Comparison of ENCODE assay signal across 24 mouse cellular contexts in the genomic region with DNA sequence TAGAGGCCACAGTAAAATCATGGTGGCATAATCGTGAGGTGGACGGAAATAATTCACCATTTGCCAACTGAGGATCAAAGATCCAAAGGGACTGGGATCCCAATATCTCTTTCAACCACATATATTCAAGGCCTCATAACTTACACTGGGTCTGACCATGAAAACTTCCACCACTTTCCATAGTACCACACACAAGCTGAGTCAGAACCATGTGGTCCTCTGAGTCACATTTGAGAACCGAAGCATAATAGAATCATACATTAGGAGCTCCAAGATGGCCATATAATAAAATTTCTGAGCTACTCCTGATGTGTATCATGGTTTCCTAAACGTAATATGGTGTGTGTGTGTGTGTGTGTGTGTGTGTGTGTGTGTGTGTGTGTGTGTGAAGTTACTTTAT. TPM values are rescaled to one million over a fixed set of nuclear protein-coding genes. Genes with fewer than 3 reads are reported as not detected.
"Had no signal": no experiment of that assay in that cellular context is flagged by ENCODE, and none has a peak within 500 bp of the region (broad histone marks: within the 10 kb centered on the region; RNA-seq: fewer than 3 reads in every experiment).

No protein-coding gene starts in this region.

- H3K27ac ChIP-seq: embryonic facial prominence, embryonic 10.5 days; embryonic facial prominence, embryonic 12.5 days; embryonic facial prominence, embryonic 13.5 days; embryonic facial prominence, embryonic 15.5 days; forebrain, embryonic 10.5 days; forebrain, embryonic 12.5 days; forebrain, embryonic 13.5 days; forebrain, embryonic 15.5 days; gastrocnemius, adult 2 months; heart, adult 2 months; heart, embryonic 10.5 days had no signal

- DNase-seq: cerebellum, adult 9-11 months; cerebellum, postnatal 10 days; cerebellum, postnatal 14 days; cerebellum, postnatal 36 days; forebrain, postnatal 0 days; gastrocnemius, adult 2 months; gastrocnemius, postnatal 10 days; gastrocnemius, postnatal 14 days; gastrocnemius, postnatal 25 days; gastrocnemius, postnatal 36 days; heart, adult 11 months; heart, adult 18-20 months; heart, adult 2 months had no signal

- H3K4me1 ChIP-seq: embryonic facial prominence, embryonic 10.5 days; embryonic facial prominence, embryonic 12.5 days; embryonic facial prominence, embryonic 13.5 days; embryonic facial prominence, embryonic 15.5 days; forebrain, embryonic 10.5 days; forebrain, embryonic 12.5 days; forebrain, embryonic 13.5 days; forebrain, embryonic 15.5 days; heart, embryonic 10.5 days; heart, embryonic 12.5 days had no signal

- H3K4me3 ChIP-seq: embryonic facial prominence, embryonic 10.5 days; embryonic facial prominence, embryonic 12.5 days; embryonic facial prominence, embryonic 13.5 days; embryonic facial prominence, embryonic 15.5 days; erythroblast, embryonic 14.5 days; forebrain, embryonic 10.5 days; forebrain, embryonic 12.5 days; forebrain, embryonic 13.5 days; forebrain, embryonic 15.5 days; gastrocnemius, adult 2 months; heart, adult 2 months; heart, embryonic 10.5 days; heart, embryonic 12.5 days had no signal

RNA-seq across cellular contexts. Expression of gene Nap1l2, which starts 28.8 kb away (rescaled TPM):
- polyA plus RNA-seq: erythroblast, embryonic 14.5 days; heart, adult 2 months had no signal
